Mouse (Mus musculus) heart, embryonic 11.5 days (tissue): ENCODE data around the gene Idua. TPM values are rescaled to one million over a fixed set of nuclear protein-coding genes. Genes with fewer than 3 reads are reported as not detected.
A peak's percentile ranks its signal among the peaks of the same experiment; 100 is the strongest.

ENCODE experiments used
- ATAC-seq: fragments of 200-750 bp; cut with Nextera tagmentation; replicated peaks from 2 replicates; pipeline ENCODE4 v1.8.0; 2017; ENCODE audit warnings: moderate library complexity; ENCODE audit not compliant: insufficient number of reproducible peaks, low FRiP score, low TSS enrichment
- H3K27ac ChIP-seq: fragments of 300-500 bp; sonication (generic); 2 replicates; pipeline ENCODE4 v1.5.1; 2014; ENCODE audit warnings: mild to moderate bottlenecking, low read depth, low read length
- H3K27me3 ChIP-seq: fragments of 300-500 bp; sonication (generic); 2 replicates; pipeline ENCODE4 v1.6.1; 2014; ENCODE audit warnings: mild to moderate bottlenecking, low read length, mixed read lengths; ENCODE audit not compliant: control insufficient read depth, insufficient read depth
- H3K36me3 ChIP-seq: fragments of 300-500 bp; sonication (generic); 2 replicates; pipeline ENCODE4 v1.6.1; 2014; ENCODE audit warnings: mild to moderate bottlenecking, low read length, moderate library complexity, mixed read lengths; ENCODE audit not compliant: control insufficient read depth, insufficient read depth
- H3K4me1 ChIP-seq: fragments of 300-500 bp; sonication (generic); 2 replicates; pipeline ENCODE4 v1.6.1; 2014; ENCODE audit warnings: low read length; ENCODE audit not compliant: control insufficient read depth, insufficient read depth
- H3K4me2 ChIP-seq: fragments of 300-500 bp; sonication (generic); 2 replicates; pipeline ENCODE4 v1.6.1; 2014; ENCODE audit warnings: mild to moderate bottlenecking, moderate library complexity
- H3K4me3 ChIP-seq: fragments of 300-500 bp; sonication (generic); 2 replicates; pipeline ENCODE4 v1.5.1; 2014; ENCODE audit warnings: low read depth, low read length
- H3K9ac ChIP-seq: fragments of 300-500 bp; sonication (generic); 2 replicates; pipeline ENCODE4 v1.6.1; 2014; ENCODE audit warnings: mild to moderate bottlenecking, low read depth, low read length, moderate library complexity
- H3K9me3 ChIP-seq: fragments of 300-500 bp; sonication (generic); replicated peaks from 2 replicates; pipeline ENCODE4 v1.6.1; 2016; ENCODE audit warnings: low read length; ENCODE audit not compliant: control insufficient read depth
- WGBS: fragments of 180-500 bp; shearing (Covaris S2); extraction: QIAGEN DNeasy Blood & Tissue Kit; methylation state at CpG from one replicate; pipeline ENCODE4 v1.1.7; 2014; ENCODE audit not compliant: insufficient replicate concordance; 5-methylcytosine and 5-hydroxymethylcytosine counted together
- polyA plus RNA-seq: library from polyadenylated mRNA; unstranded; fragments of >200 nt; fragmentation: Nextera tagmentation; extraction: Ambion mirVana; gene quantifications from 2 replicates; pipeline ENCODE4 v1.2.1, GENCODE M21; 2014

The Idua gene
- polyA plus RNA-seq, 1 experiment from 2014 or later = 14.4 TPM

- Histone ChIP-seq H3K27me3 (no peaks in the 10 kb centered on the region), H3K36me3 (peaks cover 6% of the 10 kb centered on the region), H3K9me3 (no peaks in the 10 kb centered on the region), H3K9ac (no peak overlapping the region), H3K4me1 (peaks cover 6% of the 10 kb centered on the region), H3K4me2 (no peak overlapping the region), H3K4me3 (no peak overlapping the region), H3K27ac (no peak overlapping the region)
- no peak for ATAC-seq
- WGBS = 96% methylated on average over 1 of the region's 1 CpGs
These were observed 1.5 kb upstream of the Idua start for GRCm38 (mm10) chr5:108658611-108659010.

- peak overlapping the region; percentile 98 for H3K4me2 ChIP-seq
- no peaks in the 10 kb centered on the region for H3K36me3 ChIP-seq
- H3K9ac ChIP-seq = peak overlapping the region; percentile 93
- H3K9me3 ChIP-seq = no peaks in the 10 kb centered on the region
- ATAC-seq = peak; percentile 99
- peak overlapping the region; percentile 79 for H3K4me3 ChIP-seq
- H3K27ac ChIP-seq = no peak overlapping the region
- H3K4me1 ChIP-seq = peaks cover 6% of the 10 kb centered on the region
- WGBS = 15% methylated on average over 36 of the region's 36 CpGs
- no peaks in the 10 kb centered on the region for H3K27me3 ChIP-seq
These were observed 619 bp downstream of the Idua start for GRCm38 (mm10) chr5:108660632-108661268.

- Histone ChIP-seq H3K4me3 (no peak overlapping the region), H3K36me3 (no peaks in the 10 kb centered on the region), H3K27ac (no peak overlapping the region), H3K27me3 (no peaks in the 10 kb centered on the region), H3K4me1 (peaks cover 6% of the 10 kb centered on the region), H3K9me3 (no peaks in the 10 kb centered on the region), H3K9ac (no peak overlapping the region), H3K4me2 (no peak overlapping the region)
- 84% methylated on average over 4 of the region's 4 CpGs for WGBS
- no peak for ATAC-seq
These were observed 2.6 kb downstream of the Idua start for GRCm38 (mm10) chr5:108662772-108663171.

- Histone ChIP-seq H3K9me3 (no peaks in the 10 kb centered on the region), H3K4me1 (peaks cover 6% of the 10 kb centered on the region), H3K4me2 (no peak overlapping the region), H3K4me3 (no peak overlapping the region), H3K27me3 (no peaks in the 10 kb centered on the region), H3K9ac (no peak overlapping the region), H3K27ac (no peak overlapping the region), H3K36me3 (no peaks in the 10 kb centered on the region)
- 39% methylated on average over 3 of the region's 3 CpGs for WGBS
- ATAC-seq = no peak
These were observed 4.9 kb downstream of the Idua start for GRCm38 (mm10) chr5:108665066-108665465.

GRCm38 (mm10) chr5:108667370-108667769 lies 7.2 kb downstream of the Idua start:
- 70% methylated on average over 2 of the region's 2 CpGs for WGBS
- H3K4me2 ChIP-seq = no peak overlapping the region
- H3K9ac ChIP-seq = no peak overlapping the region
- ATAC-seq = no peak
- peaks cover 6% of the 10 kb centered on the region for H3K4me1 ChIP-seq
- peaks cover 3% of the 10 kb centered on the region; the same call in 1 of the 2 replicates for H3K36me3 ChIP-seq
- H3K27me3 ChIP-seq = no peaks in the 10 kb centered on the region
- H3K9me3 ChIP-seq = no peaks in the 10 kb centered on the region
- H3K27ac ChIP-seq = no peak overlapping the region
- no peak overlapping the region for H3K4me3 ChIP-seq

- peaks cover 6% of the 10 kb centered on the region for H3K4me1 ChIP-seq
- ATAC-seq = no peak
- peak overlapping the region; percentile 89 for H3K9ac ChIP-seq
- 23% methylated on average over 3 of the region's 3 CpGs for WGBS
- H3K4me2 ChIP-seq = peak overlapping the region; percentile 85
- peak overlapping the region; percentile 84 for H3K27ac ChIP-seq
- H3K4me3 ChIP-seq = peak overlapping the region; percentile 54
- no peaks in the 10 kb centered on the region for H3K27me3 ChIP-seq
- H3K36me3 ChIP-seq = peaks cover 3% of the 10 kb centered on the region; the same call in 1 of the 2 replicates
- H3K9me3 ChIP-seq = no peaks in the 10 kb centered on the region
These were observed 8.3 kb downstream of the Idua start for GRCm38 (mm10) chr5:108668387-108668932.

GRCm38 (mm10) chr5:108668977-108669936 lies 9.1 kb downstream of the Idua start, which contains the start of gene Dgkq:
Dgkq (minus strand) TSS chr5:108669672.
- Histone ChIP-seq H3K27me3 (no peaks in the 10 kb centered on the region), H3K27ac (peak within 1 kb of the TSS; percentile 84), H3K36me3 (peaks cover 3% of the 10 kb centered on the region; the same call in 1 of the 2 replicates), H3K4me2 (peak within 1 kb of the TSS; percentile 85), H3K4me3 (peak within 1 kb of the TSS; percentile 54), H3K4me1 (peaks cover 6% of the 10 kb centered on the region), H3K9me3 (no peaks in the 10 kb centered on the region), H3K9ac (peak within 1 kb of the TSS; percentile 89)
- peak; percentile 73 for ATAC-seq
- 6% methylated on average over 43 of the region's 43 CpGs for WGBS

GRCm38 (mm10) chr5:108669986-108670385 lies 9.9 kb downstream of the Idua start:
- Histone ChIP-seq H3K27ac (peak overlapping the region; percentile 84; the same call in 1 of the 2 replicates), H3K27me3 (no peaks in the 10 kb centered on the region), H3K4me3 (peak overlapping the region; percentile 54; the same call in 1 of the 2 replicates), H3K9ac (peak overlapping the region; percentile 89), H3K4me1 (peaks cover 6% of the 10 kb centered on the region), H3K9me3 (no peaks in the 10 kb centered on the region), H3K4me2 (peak overlapping the region; percentile 85), H3K36me3 (peaks cover 3% of the 10 kb centered on the region; the same call in 1 of the 2 replicates)
- ATAC-seq = no peak
- WGBS = 79% methylated on average over 9 of the region's 9 CpGs
